Mouse (Mus musculus): ENCODE measurements around the gene Ache. TPM values are rescaled to one million over a fixed set of nuclear protein-coding genes. Genes with fewer than 3 reads are reported as not detected.

Gene Ache
- polyA plus RNA-seq, 1 experiment, result 217 TPM

- TF ChIP-seq CTCF (IDR thresholded peaks at IDR 0.05; ENCODE audit: control insufficient read depth, insufficient read depth, low read length) (peak; percentile 72; the same call in 1 of the 2 replicates), POLR2A (IDR thresholded peaks at IDR 0.05; ENCODE audit: borderline replicate concordance, control insufficient read depth, low read depth, low read length) (no peak; the same call in 1 of the 2 replicates)
- WGBS, result under 1% methylated on average over 44 of the region's 44 CpGs
- no peaks in the 10 kb centered on the region; the same call in 1 of the 2 replicates for H3K4me1 ChIP-seq (ENCODE audit: control insufficient read depth, insufficient read depth, low read length)
- peak within 1 kb of the TSS; percentile 12; the same call in 1 of the 2 replicates for H3K27ac ChIP-seq (ENCODE audit: control insufficient read depth, insufficient read depth, low read depth, low read length, poor library complexity)
- peak within 1 kb of the TSS; percentile 82 for H3K4me3 ChIP-seq (replicated peaks; ENCODE audit: control insufficient read depth, low read depth, low read length)
Observed at GRCm38 (mm10) chr5:137333512-137334174, 46.3 kb downstream of the Ache start, which contains the start of gene Slc12a9. TSS of gene Slc12a9 (minus strand) at chr5:137333597.

- H3K4me1 ChIP-seq (ENCODE audit: control insufficient read depth, insufficient read depth, low read length), result no peaks in the 10 kb centered on the region; the same call in 1 of the 2 replicates
- no peak for TF ChIP-seq POLR2A (IDR thresholded peaks at IDR 0.05; ENCODE audit: borderline replicate concordance, control insufficient read depth, low read depth, low read length)
- no peak for TF ChIP-seq CTCF (IDR thresholded peaks at IDR 0.05; ENCODE audit: control insufficient read depth, insufficient read depth, low read length)
- no peak overlapping the region for H3K27ac ChIP-seq (ENCODE audit: control insufficient read depth, insufficient read depth, low read depth, low read length, poor library complexity)
- no peak overlapping the region for H3K4me3 ChIP-seq (replicated peaks; ENCODE audit: control insufficient read depth, low read depth, low read length)
- WGBS, result 37% methylated on average over 10 of the region's 10 CpGs
Observed at GRCm38 (mm10) chr5:137334317-137334716, 47.0 kb downstream of the Ache start.

GRCm38 (mm10) chr5:137335066-137335465, 47.7 kb downstream of the Ache start:
- Histone ChIP-seq H3K27ac (ENCODE audit: control insufficient read depth, insufficient read depth, low read depth, low read length, poor library complexity) (no peak overlapping the region), H3K4me3 (replicated peaks; ENCODE audit: control insufficient read depth, low read depth, low read length) (no peak overlapping the region), H3K4me1 (ENCODE audit: control insufficient read depth, insufficient read depth, low read length) (peaks cover 3% of the 10 kb centered on the region; the same call in 1 of the 2 replicates)
- no peak for TF ChIP-seq CTCF (IDR thresholded peaks at IDR 0.05; ENCODE audit: control insufficient read depth, insufficient read depth, low read length)
- no peak for TF ChIP-seq POLR2A (IDR thresholded peaks at IDR 0.05; ENCODE audit: borderline replicate concordance, control insufficient read depth, low read depth, low read length)
- 81% methylated on average over 6 of the region's 6 CpGs for WGBS

GRCm38 (mm10) chr5:137337190-137337589, 49.9 kb downstream of the Ache start:
- TF ChIP-seq POLR2A (IDR thresholded peaks at IDR 0.05; ENCODE audit: borderline replicate concordance, control insufficient read depth, low read depth, low read length) (no peak), CTCF (IDR thresholded peaks at IDR 0.05; ENCODE audit: control insufficient read depth, insufficient read depth, low read length) (no peak)
- 83% methylated on average over 8 of the region's 8 CpGs for WGBS
- H3K4me1 ChIP-seq (ENCODE audit: control insufficient read depth, insufficient read depth, low read length), result peaks cover 3% of the 10 kb centered on the region; the same call in 1 of the 2 replicates
- H3K27ac ChIP-seq (ENCODE audit: control insufficient read depth, insufficient read depth, low read depth, low read length, poor library complexity), result no peak overlapping the region
- H3K4me3 ChIP-seq (replicated peaks; ENCODE audit: control insufficient read depth, low read depth, low read length), result no peak overlapping the region

- Histone ChIP-seq H3K4me1 (ENCODE audit: control insufficient read depth, insufficient read depth, low read length) (peaks cover 3% of the 10 kb centered on the region; the same call in 1 of the 2 replicates), H3K4me3 (replicated peaks; ENCODE audit: control insufficient read depth, low read depth, low read length) (peak overlapping the region; percentile 72), H3K27ac (ENCODE audit: control insufficient read depth, insufficient read depth, low read depth, low read length, poor library complexity) (no peak overlapping the region)
- 0% methylated on average over 19 of the region's 19 CpGs for WGBS
- TF ChIP-seq CTCF (IDR thresholded peaks at IDR 0.05; ENCODE audit: control insufficient read depth, insufficient read depth, low read length), result no peak
- peak; percentile 44; the same call in 1 of the 2 replicates for TF ChIP-seq POLR2A (IDR thresholded peaks at IDR 0.05; ENCODE audit: borderline replicate concordance, control insufficient read depth, low read depth, low read length)
Observed at GRCm38 (mm10) chr5:137338256-137338655, 50.9 kb downstream of the Ache start.

GRCm38 (mm10) chr5:137338663-137339289, 51.5 kb downstream of the Ache start:
- 0% methylated on average over 11 of the region's 11 CpGs for WGBS
- no peak for TF ChIP-seq CTCF (IDR thresholded peaks at IDR 0.05; ENCODE audit: control insufficient read depth, insufficient read depth, low read length)
- Histone ChIP-seq H3K4me3 (replicated peaks; ENCODE audit: control insufficient read depth, low read depth, low read length) (peak overlapping the region; percentile 72), H3K27ac (ENCODE audit: control insufficient read depth, insufficient read depth, low read depth, low read length, poor library complexity) (no peak overlapping the region), H3K4me1 (ENCODE audit: control insufficient read depth, insufficient read depth, low read length) (peaks cover 3% of the 10 kb centered on the region; the same call in 1 of the 2 replicates)

- Histone ChIP-seq H3K4me1 (ENCODE audit: control insufficient read depth, insufficient read depth, low read length) (peaks cover 3% of the 10 kb centered on the region; the same call in 1 of the 2 replicates), H3K27ac (ENCODE audit: control insufficient read depth, insufficient read depth, low read depth, low read length, poor library complexity) (peak overlapping the region; percentile 9; the same call in 1 of the 2 replicates), H3K4me3 (replicated peaks; ENCODE audit: control insufficient read depth, low read depth, low read length) (peak overlapping the region; percentile 9)
- 28% methylated on average over 22 of the region's 22 CpGs for WGBS
- TF ChIP-seq POLR2A (IDR thresholded peaks at IDR 0.05; ENCODE audit: borderline replicate concordance, control insufficient read depth, low read depth, low read length) (no peak), CTCF (IDR thresholded peaks at IDR 0.05; ENCODE audit: control insufficient read depth, insufficient read depth, low read length) (no peak)
Observed at GRCm38 (mm10) chr5:137339290-137339979, 52.1 kb downstream of the Ache start.

- WGBS, result 62% methylated on average over 6 of the region's 6 CpGs
- H3K27ac ChIP-seq (ENCODE audit: control insufficient read depth, insufficient read depth, low read depth, low read length, poor library complexity), result peak overlapping the region; percentile 28; the same call in 1 of the 2 replicates
- peaks cover 3% of the 10 kb centered on the region; the same call in 1 of the 2 replicates for H3K4me1 ChIP-seq (ENCODE audit: control insufficient read depth, insufficient read depth, low read length)
- TF ChIP-seq CTCF (IDR thresholded peaks at IDR 0.05; ENCODE audit: control insufficient read depth, insufficient read depth, low read length) (no peak), POLR2A (IDR thresholded peaks at IDR 0.05; ENCODE audit: borderline replicate concordance, control insufficient read depth, low read depth, low read length) (no peak)
- H3K4me3 ChIP-seq (replicated peaks; ENCODE audit: control insufficient read depth, low read depth, low read length), result no peak overlapping the region
Observed at GRCm38 (mm10) chr5:137340222-137340621, 52.9 kb downstream of the Ache start.
